Mouse (Mus musculus) heart, embryonic 10.5 days (tissue): ENCODE data around the gene Rubcn. TPM values are rescaled to one million over a fixed set of nuclear protein-coding genes. Genes with fewer than 3 reads are reported as not detected.
"Not testable (repeated sequence)": the region's sequence is repeated elsewhere in the genome, so short reads cannot be mapped to it uniquely, and the experiment has no call there.

Experiments used
- DNase-seq: peaks from one replicate; pipeline ENCODE4 v3.0.0-alpha.2; 2017; ENCODE audit warnings: low spot score
- H3K27ac ChIP-seq: fragments of 300-500 bp; sonication (generic); 2 replicates; pipeline ENCODE4 v1.5.1; 2016; ENCODE audit warnings: mild to moderate bottlenecking
- H3K27me3 ChIP-seq: fragments of 300-500 bp; sonication (generic); 2 replicates; pipeline ENCODE4 v1.6.1; 2016; ENCODE audit warnings: mild to moderate bottlenecking; ENCODE audit not compliant: poor library complexity, insufficient read depth, severe bottlenecking
- H3K36me3 ChIP-seq: fragments of 300-500 bp; sonication (generic); 2 replicates; pipeline ENCODE4 v1.6.1; 2016; ENCODE audit warnings: mild to moderate bottlenecking, moderate library complexity
- H3K4me1 ChIP-seq: fragments of 300-500 bp; sonication (generic); 2 replicates; pipeline ENCODE4 v1.6.1; 2016; ENCODE audit warnings: mild to moderate bottlenecking
- H3K4me3 ChIP-seq: fragments of 300-500 bp; sonication (generic); 2 replicates; pipeline ENCODE4 v1.5.1; 2016; ENCODE audit warnings: mild to moderate bottlenecking, moderate library complexity
- H3K9me3 ChIP-seq: fragments of 300-500 bp; sonication (generic); 2 replicates; pipeline ENCODE4 v1.6.1; 2016; ENCODE audit warnings: mild to moderate bottlenecking, moderate library complexity
- WGBS: fragments of 180-500 bp; shearing (Covaris S2); methylation state at CpG from one replicate; pipeline ENCODE4 v1.1.7; 2016; 5-methylcytosine and 5-hydroxymethylcytosine counted together
- polyA plus RNA-seq: library from polyadenylated mRNA; unstranded; fragments of >200 nt; fragmentation: Nextera tagmentation; extraction: Ambion mirVana; gene quantifications from 2 replicates; pipeline ENCODE4 v1.2.1, GENCODE M21; 2016

Rubcn gene
- polyA plus RNA-seq: 23.5 and 34.5 TPM in 2 replicates

- Histone ChIP-seq H3K9me3 (no peaks in the 10 kb centered on the region), H3K27ac (peak within 1 kb of the TSS; percentile 96), H3K36me3 (no peaks in the 10 kb centered on the region), H3K4me1 (peaks cover 20% of the 10 kb centered on the region), H3K4me3 (peak within 1 kb of the TSS; percentile 92), H3K27me3 (no peaks in the 10 kb centered on the region)
- under 1% methylated on average over 81 of the region's 83 CpGs for WGBS
- DNase-seq: peak; percentile 96
Observed at GRCm38 (mm10) chr16:32877343-32878156, at the start of gene Rubcn, which contains the start of gene Fyttd1. TSS of gene Rubcn (minus strand) at chr16:32877766. TSS of gene Fyttd1 (plus strand) at chr16:32877500.

- Histone ChIP-seq H3K4me1 (no peaks in the 10 kb centered on the region), H3K27ac (no peak overlapping the region), H3K4me3 (no peak overlapping the region), H3K9me3 (no peaks in the 10 kb centered on the region), H3K36me3 (peaks cover 32% of the 10 kb centered on the region), H3K27me3 (no peaks in the 10 kb centered on the region)
- 91% methylated on average over 8 of the region's 8 CpGs for WGBS
- no peak for DNase-seq
Observed at GRCm38 (mm10) chr16:32927044-32927443, 49.5 kb upstream of the Rubcn start.

- H3K36me3 ChIP-seq: peaks cover 36% of the 10 kb centered on the region
- H3K4me1 ChIP-seq, H3K4me3 ChIP-seq, DNase-seq, H3K9me3 ChIP-seq, H3K27ac ChIP-seq, H3K27me3 ChIP-seq: not testable (repeated sequence)
- WGBS: 87% methylated on average over 9 of the region's 9 CpGs
Observed at GRCm38 (mm10) chr16:32926629-32927028, 49.1 kb upstream of the Rubcn start.

DNA sequence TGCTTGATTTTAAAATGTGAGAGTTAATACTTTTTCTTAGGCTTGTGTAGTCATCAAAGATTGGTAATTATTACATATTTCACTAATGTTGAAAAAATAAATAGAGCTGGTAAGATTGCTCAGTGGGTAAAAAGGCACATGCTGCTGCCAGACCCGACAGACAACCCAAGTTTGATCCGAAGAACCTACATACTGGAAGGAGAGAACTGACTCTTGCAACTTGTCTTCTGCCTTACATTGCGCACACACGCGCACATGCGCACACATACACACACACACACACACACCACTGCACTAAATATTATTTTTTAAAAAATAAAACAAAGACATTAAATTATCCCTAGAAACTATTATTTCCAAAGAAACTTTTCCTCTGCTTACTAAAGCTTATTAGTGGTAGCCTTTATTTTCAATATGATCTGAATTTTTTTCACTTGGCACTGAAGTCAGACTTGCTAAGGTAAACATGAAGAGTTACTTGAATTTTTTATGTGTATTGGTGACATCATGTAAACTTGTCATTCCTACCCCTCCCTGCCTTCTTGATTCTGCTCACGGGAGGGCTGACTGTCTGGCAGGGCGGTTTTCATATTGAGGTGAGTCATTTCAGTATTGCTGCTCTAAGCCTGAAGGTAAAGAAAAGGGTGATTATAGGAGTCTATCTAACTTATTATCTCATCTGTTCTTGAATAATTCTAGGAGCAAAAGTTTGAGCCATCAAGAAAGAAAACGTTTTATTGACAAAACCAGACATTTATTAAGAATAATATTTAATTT, 37.9 kb upstream of the Rubcn start:
- 73% methylated on average over 9 of the region's 9 CpGs for WGBS
- no peak for DNase-seq
- no peak overlapping the region for H3K27ac ChIP-seq
- no peaks in the 10 kb centered on the region for H3K9me3 ChIP-seq
- peaks cover 7% of the 10 kb centered on the region; the same call in 1 of the 2 replicates for H3K36me3 ChIP-seq
- peak overlapping the region; percentile 97 for H3K4me3 ChIP-seq
- H3K4me1 ChIP-seq: peaks cover 5% of the 10 kb centered on the region; the same call in 1 of the 2 replicates
- H3K27me3 ChIP-seq: no peaks in the 10 kb centered on the region

GRCm38 (mm10) chr16:32913937-32914881, 36.6 kb upstream of the Rubcn start, which contains the start of gene Lrch3:
TSS of gene Lrch3 (plus strand) at chr16:32914100.
- Histone ChIP-seq H3K36me3 (no peaks in the 10 kb centered on the region), H3K27ac (peak within 1 kb of the TSS; percentile 98), H3K9me3 (no peaks in the 10 kb centered on the region), H3K4me3 (peak within 1 kb of the TSS; percentile 97), H3K4me1 (peaks cover 5% of the 10 kb centered on the region; the same call in 1 of the 2 replicates), H3K27me3 (no peaks in the 10 kb centered on the region)
- DNase-seq: peak; percentile 97
- WGBS: under 1% methylated on average over 84 of the region's 85 CpGs

- DNase-seq: no peak
- Histone ChIP-seq H3K36me3 (0 out of 2 replicates have a peak, but pooled peaks cover under 1% of the 10 kb centered on the region), H3K4me3 (peak overlapping the region; percentile 97), H3K9me3 (no peaks in the 10 kb centered on the region), H3K4me1 (peaks cover 5% of the 10 kb centered on the region; the same call in 1 of the 2 replicates), H3K27me3 (no peaks in the 10 kb centered on the region), H3K27ac (no peak overlapping the region; the same call in 1 of the 2 replicates)
- 58% methylated on average over 7 of the region's 7 CpGs for WGBS
Observed at GRCm38 (mm10) chr16:32913212-32913611, 35.6 kb upstream of the Rubcn start.

DNA sequence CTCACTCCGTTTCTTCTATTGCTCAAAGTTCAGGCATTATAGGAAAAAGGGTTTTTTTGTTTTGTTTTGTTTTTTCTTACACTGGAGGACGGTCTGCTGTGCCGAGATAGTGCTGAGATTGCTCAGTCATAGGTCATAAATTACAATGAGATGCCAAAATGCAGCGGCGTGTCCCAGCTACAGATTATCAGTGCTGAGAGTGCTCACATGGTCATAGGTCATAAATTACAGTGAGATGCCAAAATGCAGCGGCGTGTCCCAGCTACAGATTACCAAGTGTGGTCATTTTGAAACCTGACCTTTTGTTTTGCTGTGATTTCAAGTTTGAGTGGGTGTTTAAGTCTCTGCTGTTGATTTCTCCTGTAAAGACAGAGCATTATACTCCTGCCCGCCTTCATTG, 29.2 kb upstream of the Rubcn start:
- H3K27ac ChIP-seq: no peak overlapping the region
- H3K4me1 ChIP-seq: no peaks in the 10 kb centered on the region
- H3K4me3 ChIP-seq: no peak overlapping the region
- no peak for DNase-seq
- 86% methylated on average over 8 of the region's 8 CpGs for WGBS
- no peaks in the 10 kb centered on the region for H3K9me3 ChIP-seq
- H3K27me3 ChIP-seq: no peaks in the 10 kb centered on the region
- H3K36me3 ChIP-seq: peaks cover 47% of the 10 kb centered on the region

DNA sequence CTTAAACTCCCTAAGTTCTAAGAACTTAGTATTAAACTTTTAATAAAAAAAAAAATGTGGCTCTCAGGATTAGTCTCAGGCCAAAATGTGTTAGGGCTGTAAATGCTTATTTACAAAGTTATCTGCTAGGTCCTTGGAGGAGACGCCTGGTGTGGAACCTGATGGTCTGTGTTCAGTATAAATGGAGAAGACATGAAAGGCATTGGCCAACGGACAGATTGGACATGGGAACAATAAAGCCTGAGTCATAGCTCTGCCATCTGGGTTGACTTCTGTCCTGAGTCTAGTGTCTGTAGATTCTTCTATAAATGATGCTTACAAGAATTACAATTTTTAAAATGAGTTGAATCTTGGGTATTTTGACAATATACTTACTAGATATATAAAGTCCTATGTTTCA, 28.6 kb upstream of the Rubcn start:
- Histone ChIP-seq H3K4me3 (no peak overlapping the region), H3K4me1 (no peaks in the 10 kb centered on the region), H3K27ac (no peak overlapping the region), H3K9me3 (no peaks in the 10 kb centered on the region), H3K36me3 (peaks cover 52% of the 10 kb centered on the region), H3K27me3 (no peaks in the 10 kb centered on the region)
- no peak for DNase-seq
- 81% methylated on average over 2 of the region's 2 CpGs for WGBS

- H3K4me1 ChIP-seq: no peaks in the 10 kb centered on the region
- DNase-seq: no peak
- peaks cover 83% of the 10 kb centered on the region for H3K36me3 ChIP-seq
- H3K27ac ChIP-seq: no peak overlapping the region
- whole genome bisulfite sequencing: 68% methylated on average over 3 of the region's 3 CpGs
- H3K27me3 ChIP-seq: no peaks in the 10 kb centered on the region
- no peak overlapping the region for H3K4me3 ChIP-seq
- H3K9me3 ChIP-seq: no peaks in the 10 kb centered on the region
Observed at GRCm38 (mm10) chr16:32902051-32902428, 24.5 kb upstream of the Rubcn start.

DNA sequence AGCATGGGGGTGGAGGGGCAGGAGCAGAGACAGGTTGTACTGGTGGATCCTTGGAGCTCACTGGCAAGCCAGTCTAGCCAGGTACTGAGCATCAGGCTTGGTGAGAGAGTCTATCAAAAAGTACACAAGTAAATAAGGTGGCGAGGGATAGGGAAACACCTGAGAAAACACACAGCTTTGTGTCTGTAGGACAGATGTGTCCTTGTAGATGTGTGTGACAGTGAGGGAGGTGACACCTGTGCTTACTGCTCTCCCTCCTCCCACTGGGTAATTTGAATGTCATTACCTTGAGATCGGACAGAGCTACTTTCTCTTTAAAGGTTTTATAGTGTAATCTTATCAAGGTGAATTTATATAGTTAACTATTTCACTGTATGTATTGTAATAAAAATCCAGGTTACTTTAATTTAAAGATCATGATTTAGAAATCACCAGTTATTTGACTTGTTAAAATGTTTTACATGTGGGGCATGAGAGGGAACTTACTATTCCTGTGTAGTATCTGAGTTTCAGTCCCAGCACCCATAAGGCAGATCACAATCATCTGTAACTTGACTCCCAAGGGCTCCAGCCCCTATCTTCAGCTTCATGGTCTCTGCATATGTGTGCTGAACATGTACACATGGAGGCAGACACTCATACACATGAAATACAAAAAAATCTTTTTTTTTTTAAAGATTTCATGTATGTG, 23.9 kb upstream of the Rubcn start:
- no peaks in the 10 kb centered on the region for H3K27me3 ChIP-seq
- peaks cover 80% of the 10 kb centered on the region for H3K36me3 ChIP-seq
- H3K27ac ChIP-seq: no peak overlapping the region
- 90% methylated on average over 2 of the region's 2 CpGs for WGBS
- H3K4me1 ChIP-seq: no peaks in the 10 kb centered on the region
- no peak overlapping the region for H3K4me3 ChIP-seq
- no peak for DNase-seq
- H3K9me3 ChIP-seq: no peaks in the 10 kb centered on the region

GRCm38 (mm10) chr16:32896126-32896525, 18.6 kb upstream of the Rubcn start:
- no peaks in the 10 kb centered on the region for H3K27me3 ChIP-seq
- peaks cover 85% of the 10 kb centered on the region for H3K36me3 ChIP-seq
- DNase-seq: no peak
- no peak overlapping the region for H3K4me3 ChIP-seq
- no peaks in the 10 kb centered on the region for H3K4me1 ChIP-seq
- H3K27ac ChIP-seq: no peak overlapping the region
- no peaks in the 10 kb centered on the region for H3K9me3 ChIP-seq

DNA sequence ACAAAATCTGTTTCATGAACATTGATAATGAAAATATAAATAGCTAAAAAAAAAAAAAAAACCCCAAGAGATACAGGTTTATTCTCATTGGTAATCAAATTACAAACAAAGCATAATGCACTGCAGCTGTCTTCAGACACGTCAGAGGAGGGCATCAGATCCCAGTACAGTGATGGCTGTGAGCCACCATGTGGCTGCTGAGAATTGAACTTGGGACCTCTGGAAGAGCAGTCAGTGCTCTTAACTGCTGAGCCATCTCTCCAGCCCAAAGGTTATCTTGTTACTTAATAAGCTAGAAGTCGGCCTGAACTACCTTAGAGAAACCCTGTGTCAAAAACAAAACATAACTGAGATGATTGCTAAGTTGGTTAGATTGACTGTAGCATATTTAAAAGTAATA, 12.3 kb upstream of the Rubcn start:
- WGBS: 67% methylated on average over 2 of the region's 2 CpGs
- Histone ChIP-seq H3K4me3 (no peak overlapping the region), H3K4me1 (no peaks in the 10 kb centered on the region), H3K36me3 (peaks cover 66% of the 10 kb centered on the region), H3K27me3 (no peaks in the 10 kb centered on the region), H3K27ac (no peak overlapping the region), H3K9me3 (no peaks in the 10 kb centered on the region)
- DNase-seq: no peak
